Mouse (Mus musculus): ENCODE results near the gene Plpp4. TPM values are rescaled to one million over a fixed set of nuclear protein-coding genes. Genes with fewer than 3 reads are reported as not detected.

Plpp4 gene
- polyA plus RNA-seq, 1 experiment: not detected

- no peaks in the 10 kb centered on the region for H3K4me1 ChIP-seq (ENCODE audit: control insufficient read depth, insufficient read depth, insufficient read length)
- TF ChIP-seq CTCF (IDR thresholded peaks at IDR 0.05; ENCODE audit: extremely low read depth, insufficient read depth, insufficient read length, insufficient replicate concordance) (no peak), POLR2A (IDR thresholded peaks at IDR 0.05; ENCODE audit: low read depth, low read length) (no peak)
- 69% methylated on average over 7 of the region's 7 CpGs for WGBS
- no peaks in the 10 kb centered on the region for H3K27me3 ChIP-seq (ENCODE audit: control insufficient read depth, insufficient read depth, low read length)
- DNase-seq (ENCODE audit: low read depth in 1 of 2, low spot score in 2 of 2): no peak
- no peak overlapping the region for H3K27ac ChIP-seq (ENCODE audit: insufficient read depth, low read length)
- no peak overlapping the region for H3K4me3 ChIP-seq (ENCODE audit: extremely low read depth, insufficient read depth, insufficient read length)
- H3K36me3 ChIP-seq (ENCODE audit: control insufficient read depth, insufficient read depth, low read length): no peaks in the 10 kb centered on the region
These were observed 28.5 kb downstream of the Plpp4 start for GRCm38 (mm10) chr7:129285186-129285868.

- WGBS: 80% methylated on average over 1 of the region's 1 CpGs
- Histone ChIP-seq H3K4me1 (ENCODE audit: control insufficient read depth, insufficient read depth, insufficient read length) (no peaks in the 10 kb centered on the region), H3K36me3 (ENCODE audit: control insufficient read depth, insufficient read depth, low read length) (no peaks in the 10 kb centered on the region), H3K27ac (ENCODE audit: insufficient read depth, low read length) (no peak overlapping the region), H3K27me3 (ENCODE audit: control insufficient read depth, insufficient read depth, low read length) (no peaks in the 10 kb centered on the region), H3K4me3 (ENCODE audit: extremely low read depth, insufficient read depth, insufficient read length) (no peak overlapping the region)
- TF ChIP-seq CTCF (IDR thresholded peaks at IDR 0.05; ENCODE audit: extremely low read depth, insufficient read depth, insufficient read length, insufficient replicate concordance) (no peak), POLR2A (IDR thresholded peaks at IDR 0.05; ENCODE audit: low read depth, low read length) (no peak)
- DNase-seq (ENCODE audit: low read depth in 1 of 2, low spot score in 2 of 2): no peak
These were observed 36.4 kb downstream of the Plpp4 start for GRCm38 (mm10) chr7:129293211-129293610.

- Histone ChIP-seq H3K27me3 (ENCODE audit: control insufficient read depth, insufficient read depth, low read length) (no peaks in the 10 kb centered on the region), H3K4me3 (ENCODE audit: extremely low read depth, insufficient read depth, insufficient read length) (no peak overlapping the region), H3K36me3 (ENCODE audit: control insufficient read depth, insufficient read depth, low read length) (no peaks in the 10 kb centered on the region), H3K27ac (ENCODE audit: insufficient read depth, low read length) (no peak overlapping the region), H3K4me1 (ENCODE audit: control insufficient read depth, insufficient read depth, insufficient read length) (no peaks in the 10 kb centered on the region)
- 92% methylated on average over 5 of the region's 5 CpGs for WGBS
- no peak for DNase-seq (ENCODE audit: low read depth in 1 of 2, low spot score in 2 of 2)
- TF ChIP-seq POLR2A (IDR thresholded peaks at IDR 0.05; ENCODE audit: low read depth, low read length): no peak
- no peak for TF ChIP-seq CTCF (IDR thresholded peaks at IDR 0.05; ENCODE audit: extremely low read depth, insufficient read depth, insufficient read length, insufficient replicate concordance)
These were observed 44.8 kb downstream of the Plpp4 start for GRCm38 (mm10) chr7:129301622-129302021.

GRCm38 (mm10) chr7:129303356-129303755, 46.5 kb downstream of the Plpp4 start:
- DNase-seq (ENCODE audit: low read depth in 1 of 2, low spot score in 2 of 2): no peak
- H3K27ac ChIP-seq (ENCODE audit: insufficient read depth, low read length): no peak overlapping the region
- WGBS: 69% methylated on average over 4 of the region's 4 CpGs
- no peaks in the 10 kb centered on the region for H3K4me1 ChIP-seq (ENCODE audit: control insufficient read depth, insufficient read depth, insufficient read length)
- no peaks in the 10 kb centered on the region for H3K27me3 ChIP-seq (ENCODE audit: control insufficient read depth, insufficient read depth, low read length)
- H3K36me3 ChIP-seq (ENCODE audit: control insufficient read depth, insufficient read depth, low read length): no peaks in the 10 kb centered on the region
- TF ChIP-seq POLR2A (IDR thresholded peaks at IDR 0.05; ENCODE audit: low read depth, low read length): no peak
- TF ChIP-seq CTCF (IDR thresholded peaks at IDR 0.05; ENCODE audit: extremely low read depth, insufficient read depth, insufficient read length, insufficient replicate concordance): no peak
- H3K4me3 ChIP-seq (ENCODE audit: extremely low read depth, insufficient read depth, insufficient read length): no peak overlapping the region

DNA sequence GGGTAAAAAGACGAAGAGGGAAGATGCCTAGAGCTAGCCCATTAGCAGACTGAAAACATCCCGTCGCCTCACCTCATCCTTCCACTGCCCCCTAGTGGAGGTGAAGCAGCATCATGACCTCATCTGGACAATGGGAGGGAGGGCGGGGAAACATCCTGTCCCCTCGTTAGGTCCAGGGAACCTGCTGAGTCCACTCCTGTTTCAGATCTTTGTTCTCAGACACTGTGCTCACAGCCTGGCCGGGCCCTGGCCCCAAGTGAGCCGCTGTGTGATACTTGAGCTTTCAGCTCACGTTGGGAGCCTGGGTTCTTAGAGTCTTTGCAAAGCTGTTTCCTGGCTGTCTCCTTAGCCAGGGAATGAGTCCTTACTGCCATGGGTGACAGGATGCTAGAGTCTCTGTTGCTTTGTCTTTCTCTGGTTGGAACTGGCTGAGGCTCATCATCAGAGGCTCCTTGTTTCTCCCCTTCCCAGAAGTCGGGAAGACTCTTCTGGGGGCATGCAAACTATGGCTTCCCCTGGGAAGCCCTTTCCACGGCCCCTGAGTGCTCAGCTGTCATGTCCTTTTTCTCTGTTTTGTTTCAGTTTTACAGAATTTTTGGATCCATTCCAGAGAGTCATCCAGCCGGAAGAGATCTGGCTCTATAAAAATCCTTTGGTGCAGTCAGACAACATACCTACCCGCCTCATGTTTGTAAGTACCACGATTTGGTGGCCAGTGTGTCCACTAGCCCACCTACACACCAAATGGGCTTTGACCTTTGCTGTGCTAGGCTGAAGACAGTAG, 50.4 kb downstream of the Plpp4 start:
- TF ChIP-seq POLR2A (IDR thresholded peaks at IDR 0.05; ENCODE audit: low read depth, low read length) (no peak), CTCF (IDR thresholded peaks at IDR 0.05; ENCODE audit: extremely low read depth, insufficient read depth, insufficient read length, insufficient replicate concordance) (no peak)
- Histone ChIP-seq H3K4me3 (ENCODE audit: extremely low read depth, insufficient read depth, insufficient read length) (no peak overlapping the region), H3K36me3 (ENCODE audit: control insufficient read depth, insufficient read depth, low read length) (no peaks in the 10 kb centered on the region), H3K27ac (ENCODE audit: insufficient read depth, low read length) (no peak overlapping the region), H3K4me1 (ENCODE audit: control insufficient read depth, insufficient read depth, insufficient read length) (no peaks in the 10 kb centered on the region), H3K27me3 (ENCODE audit: control insufficient read depth, insufficient read depth, low read length) (no peaks in the 10 kb centered on the region)
- DNase-seq (ENCODE audit: low read depth in 1 of 2, low spot score in 2 of 2): no peak
- 37% methylated on average over 13 of the region's 13 CpGs for WGBS

GRCm38 (mm10) chr7:129308661-129309060, 51.8 kb downstream of the Plpp4 start:
- Histone ChIP-seq H3K27ac (ENCODE audit: insufficient read depth, low read length) (no peak overlapping the region), H3K4me1 (ENCODE audit: control insufficient read depth, insufficient read depth, insufficient read length) (no peaks in the 10 kb centered on the region), H3K36me3 (ENCODE audit: control insufficient read depth, insufficient read depth, low read length) (no peaks in the 10 kb centered on the region), H3K4me3 (ENCODE audit: extremely low read depth, insufficient read depth, insufficient read length) (no peak overlapping the region), H3K27me3 (ENCODE audit: control insufficient read depth, insufficient read depth, low read length) (no peaks in the 10 kb centered on the region)
- DNase-seq (ENCODE audit: low read depth in 1 of 2, low spot score in 2 of 2): no peak
- no peak for TF ChIP-seq CTCF (IDR thresholded peaks at IDR 0.05; ENCODE audit: extremely low read depth, insufficient read depth, insufficient read length, insufficient replicate concordance)
- TF ChIP-seq POLR2A (IDR thresholded peaks at IDR 0.05; ENCODE audit: low read depth, low read length): no peak
- 40% methylated on average over 6 of the region's 6 CpGs for WGBS

DNA sequence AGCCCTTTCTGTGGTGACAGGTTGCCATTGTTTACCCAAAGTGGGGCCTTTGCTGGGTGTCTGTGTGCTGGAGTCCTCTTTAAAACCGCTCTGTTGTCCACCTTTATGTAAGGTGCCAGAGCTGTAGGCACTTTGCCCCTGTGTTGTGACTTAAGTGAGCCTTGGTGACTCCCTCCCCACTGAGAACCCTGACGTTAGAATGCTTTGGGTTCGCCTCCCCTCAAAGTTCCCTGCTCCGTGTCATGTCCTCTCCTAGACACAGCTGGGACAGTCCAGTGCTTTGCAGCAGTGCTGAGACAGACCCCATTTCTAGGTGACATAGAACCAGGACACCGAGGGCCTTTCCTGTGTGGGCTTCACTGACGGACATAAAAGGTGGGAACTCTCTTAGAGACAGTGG, 55.7 kb downstream of the Plpp4 start:
- DNase-seq (ENCODE audit: low read depth in 1 of 2, low spot score in 2 of 2): no peak
- Histone ChIP-seq H3K36me3 (ENCODE audit: control insufficient read depth, insufficient read depth, low read length) (no peaks in the 10 kb centered on the region), H3K27ac (ENCODE audit: insufficient read depth, low read length) (no peak overlapping the region), H3K27me3 (ENCODE audit: control insufficient read depth, insufficient read depth, low read length) (no peaks in the 10 kb centered on the region), H3K4me3 (ENCODE audit: extremely low read depth, insufficient read depth, insufficient read length) (no peak overlapping the region), H3K4me1 (ENCODE audit: control insufficient read depth, insufficient read depth, insufficient read length) (no peaks in the 10 kb centered on the region)
- whole genome bisulfite sequencing: 69% methylated on average over 6 of the region's 6 CpGs
- TF ChIP-seq CTCF (IDR thresholded peaks at IDR 0.05; ENCODE audit: extremely low read depth, insufficient read depth, insufficient read length, insufficient replicate concordance): no peak
- TF ChIP-seq POLR2A (IDR thresholded peaks at IDR 0.05; ENCODE audit: low read depth, low read length): no peak
